Mouse (Mus musculus) olfactory bulb, adult 2 months (tissue): ENCODE measurements around the gene Ebi3.

ENCODE experiments used
- CTCF ChIP-seq: fragments of 200-500 bp; IDR thresholded peaks from 2 replicates; pipeline ENCODE4 v1.5.1; 2012; ENCODE audit warnings: low read depth, mild to moderate bottlenecking, low read length, moderate library complexity; ENCODE audit not compliant: insufficient read depth
- POLR2A ChIP-seq: fragments of 200-500 bp; IDR thresholded peaks from 2 replicates; pipeline ENCODE4 v1.6.1; 2012; ENCODE audit warnings: mild to moderate bottlenecking, low read depth, low read length, moderate library complexity; ENCODE audit not compliant: insufficient read depth

DNA sequence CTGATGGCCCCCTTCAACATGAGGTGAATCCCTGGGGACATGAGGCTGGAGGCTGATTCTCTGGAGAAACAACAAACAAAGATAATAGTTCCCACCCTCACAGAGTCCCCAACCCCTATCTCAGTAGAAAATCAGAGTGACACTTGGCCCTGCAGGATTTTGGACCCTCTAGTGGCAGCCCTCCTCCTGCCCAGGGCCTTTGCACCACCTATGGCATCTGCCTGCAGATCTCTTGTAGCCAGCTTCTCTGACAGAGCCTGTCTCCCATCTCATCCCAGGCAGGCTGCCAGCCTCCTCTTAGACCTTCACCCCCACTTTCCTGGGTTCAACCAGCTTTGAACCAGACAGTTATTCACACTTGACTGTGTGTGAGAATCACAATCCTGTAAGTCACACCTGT, 8.4 kb downstream of the Ebi3 start:
- TF ChIP-seq POLR2A, result no peak
- no peak for TF ChIP-seq CTCF
